Comparison of ENCODE assay signal across 41 mouse cellular contexts in genomic region chr17:25749314-25749713, GRCm38 (mm10). TPM values are rescaled to one million over a fixed set of nuclear protein-coding genes. Genes with fewer than 3 reads are reported as not detected.
"Had no signal": no experiment of that assay in that cellular context is flagged by ENCODE, and none has a peak within 500 bp of the region (broad histone marks: within the 10 kb centered on the region; RNA-seq: fewer than 3 reads in every experiment).

No protein-coding gene starts in this region.

- H3K4me3 ChIP-seq: heart, adult 2 months; heart, embryonic 10.5 days; heart, embryonic 12.5 days; heart, embryonic 13.5 days; heart, embryonic 15.5 days; hindbrain, embryonic 10.5 days; hindbrain, embryonic 12.5 days; hindbrain, embryonic 13.5 days; hindbrain, embryonic 15.5 days; intestine, embryonic 15.5 days; kidney, embryonic 15.5 days; layer of hippocampus, adult 2 months had no signal

- H3K27me3 ChIP-seq: hindbrain, embryonic 15.5 days; intestine, embryonic 15.5 days; kidney, embryonic 15.5 days had no signal

- H3K4me2 ChIP-seq: heart, embryonic 11.5 days; heart, embryonic 12.5 days; heart, embryonic 13.5 days; heart, embryonic 15.5 days; hindbrain, embryonic 12.5 days; hindbrain, embryonic 13.5 days; hindbrain, embryonic 14.5 days; hindbrain, embryonic 15.5 days; intestine, embryonic 15.5 days; kidney, embryonic 15.5 days had no signal

- H3K27ac ChIP-seq: heart, adult 2 months; heart, embryonic 10.5 days; heart, embryonic 13.5 days; heart, embryonic 15.5 days; hindbrain, embryonic 10.5 days; hindbrain, embryonic 12.5 days; hindbrain, embryonic 13.5 days; hindbrain, embryonic 14.5 days; hindbrain, embryonic 15.5 days; hindbrain, postnatal 0 days; intestine, embryonic 15.5 days; kidney, embryonic 15.5 days; kidney, postnatal 0 days; layer of hippocampus, adult 2 months had no signal

- H3K9ac ChIP-seq: heart, embryonic 12.5 days; heart, embryonic 13.5 days; heart, embryonic 15.5 days; hindbrain, embryonic 12.5 days; hindbrain, embryonic 13.5 days; hindbrain, embryonic 14.5 days; hindbrain, embryonic 15.5 days; intestine, embryonic 15.5 days; kidney, embryonic 15.5 days had no signal

- DNase-seq: heart, adult 2 months; heart, postnatal 10 days; heart, postnatal 14 days; heart, postnatal 36 days; heart, postnatal 4 days; kidney, adult 11 months; kidney, adult 18-20 months; kidney, adult 2 months; kidney, adult 8-10 months; kidney, adult 9 months; kidney, postnatal 10 days; kidney, postnatal 14 days; kidney, postnatal 25 days; kidney, postnatal 36 days; kidney, postnatal 4 days; layer of hippocampus, adult 9-11 months had no signal

- H3K36me3 ChIP-seq: heart, embryonic 10.5 days; heart, embryonic 12.5 days; heart, embryonic 13.5 days; heart, embryonic 15.5 days; hindbrain, embryonic 10.5 days; hindbrain, embryonic 12.5 days; hindbrain, embryonic 13.5 days; hindbrain, embryonic 15.5 days; intestine, embryonic 15.5 days; kidney, embryonic 15.5 days had no signal

- H3K9me3 ChIP-seq: heart, embryonic 10.5 days; heart, embryonic 12.5 days; heart, embryonic 13.5 days; heart, embryonic 15.5 days; hindbrain, embryonic 10.5 days; hindbrain, embryonic 12.5 days; hindbrain, embryonic 13.5 days; hindbrain, embryonic 15.5 days; intestine, embryonic 15.5 days; kidney, embryonic 15.5 days had no signal

- ATAC-seq: hindbrain, embryonic 16.5 days; hindbrain, postnatal 0 days; inflammation-experienced regulatory T-cells, adult 6 months; intestine, embryonic 15.5 days; intestine, embryonic 16.5 days; intestine, postnatal 0 days had no signal

RNA-seq across cellular contexts. Expression of gene Msln, which starts 4.9 kb away (rescaled TPM):
- polyA plus RNA-seq: hindbrain, embryonic 14.5 days; hindbrain, embryonic 15.5 days; inflammation-experienced regulatory T-cells, adult 6 months had no signal

RNA-seq across cellular contexts. Expression of gene Mslnl, which starts 13.5 kb away (rescaled TPM):
- polyA plus RNA-seq: heart, embryonic 10.5 days; heart, embryonic 11.5 days; heart, embryonic 12.5 days; heart, embryonic 13.5 days; heart, embryonic 14.5 days; heart, embryonic 15.5 days; heart, postnatal 0 days; hindbrain, embryonic 10.5 days; hindbrain, embryonic 11.5 days; hindbrain, embryonic 12.5 days; hindbrain, embryonic 13.5 days; hindbrain, embryonic 14.5 days; hindbrain, embryonic 15.5 days; hindbrain, embryonic 16.5 days; hindbrain, postnatal 0 days; inflammation-experienced regulatory T-cells, adult 6 months; intestine, embryonic 14.5 days; intestine, embryonic 15.5 days; intestine, postnatal 0 days; kidney, adult 2 months; kidney, embryonic 14.5 days; kidney, embryonic 16.5 days; kidney, postnatal 0 days had no signal
